Mouse (Mus musculus): ENCODE measurements around the gene Atp5f1. TPM values are rescaled to one million over a fixed set of nuclear protein-coding genes. Genes with fewer than 3 reads are reported as not detected.

Atp5f1 gene
- polyA plus RNA-seq, 1 experiment from 2014 or later: 549 TPM

DNA sequence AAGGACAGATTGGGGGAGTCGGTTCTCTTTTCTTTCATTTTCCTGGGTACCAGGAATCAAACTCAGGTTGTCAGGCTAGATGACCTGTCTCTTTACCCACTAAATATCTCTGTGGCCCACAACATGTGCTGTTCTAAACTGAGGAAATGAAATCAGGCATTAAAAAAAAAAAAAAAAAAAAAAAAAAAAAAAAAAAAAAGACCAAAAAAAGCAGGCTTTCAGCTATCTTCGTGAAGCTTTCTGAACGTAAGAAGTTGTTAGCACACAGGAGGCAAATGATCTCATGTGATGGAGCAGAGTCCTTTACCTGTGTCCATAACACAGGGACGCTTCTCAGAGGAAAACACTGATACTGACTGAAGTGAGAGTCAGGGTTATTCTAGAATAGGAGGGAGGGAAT is 23.8 kb downstream of the Atp5f1 start:
- no peak overlapping the region for H3K9ac ChIP-seq (ENCODE audit: low read length)
- no peak overlapping the region for H3K4me3 ChIP-seq (ENCODE audit: low read depth, low read length)
- H3K27ac ChIP-seq (ENCODE audit: low read depth, low read length): no peak overlapping the region
- no peak for ATAC-seq (ENCODE audit: insufficient read depth, low FRiP score, low TSS enrichment)
- H3K4me1 ChIP-seq (ENCODE audit: control insufficient read depth, insufficient read depth, low read length): no peaks in the 10 kb centered on the region
- DNase-seq (ENCODE audit: low spot score): no peak
- no peaks in the 10 kb centered on the region for H3K9me3 ChIP-seq (ENCODE audit: control insufficient read depth, low read length)
- no peaks in the 10 kb centered on the region; the same call in none of the 2 replicates for H3K36me3 ChIP-seq (ENCODE audit: control insufficient read depth, insufficient read depth, low read length)
- 92% methylated on average over 4 of the region's 4 CpGs for WGBS
- no peak overlapping the region for H3K4me2 ChIP-seq (ENCODE audit: low read depth)
- H3K27me3 ChIP-seq (ENCODE audit: control insufficient read depth, insufficient read depth, low read length): no peaks in the 10 kb centered on the region

DNA sequence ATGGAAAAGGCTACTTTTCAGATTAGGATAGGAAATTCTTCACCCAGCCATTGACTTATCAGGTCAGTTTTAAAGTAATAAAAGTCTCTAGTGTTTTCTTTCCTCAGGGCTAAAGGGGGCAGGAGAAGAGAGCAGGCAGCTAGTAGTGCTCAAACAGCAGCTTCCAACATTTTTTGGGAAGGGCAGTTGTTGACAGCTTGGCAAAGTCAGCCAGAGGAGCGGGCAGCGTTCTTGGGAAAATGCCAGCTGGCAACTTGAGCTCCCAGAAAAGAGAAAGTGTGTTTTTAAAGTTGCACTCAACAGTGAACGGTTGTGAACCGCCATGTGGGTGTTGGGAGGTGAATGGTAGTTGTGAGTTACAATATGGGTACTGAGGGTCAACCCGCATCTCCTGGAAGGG is 24.9 kb downstream of the Atp5f1 start:
- DNase-seq (ENCODE audit: low spot score) (no peak), ATAC-seq (ENCODE audit: insufficient read depth, low FRiP score, low TSS enrichment) (no peak)
- Histone ChIP-seq H3K4me3 (ENCODE audit: low read depth, low read length) (no peak overlapping the region), H3K27me3 (ENCODE audit: control insufficient read depth, insufficient read depth, low read length) (no peaks in the 10 kb centered on the region), H3K9ac (ENCODE audit: low read length) (no peak overlapping the region), H3K4me1 (ENCODE audit: control insufficient read depth, insufficient read depth, low read length) (no peaks in the 10 kb centered on the region), H3K9me3 (ENCODE audit: control insufficient read depth, low read length) (no peaks in the 10 kb centered on the region), H3K36me3 (ENCODE audit: control insufficient read depth, insufficient read depth, low read length) (no peaks in the 10 kb centered on the region; the same call in 1 of the 2 replicates), H3K27ac (ENCODE audit: low read depth, low read length) (no peak overlapping the region), H3K4me2 (ENCODE audit: low read depth) (no peak overlapping the region)
- 92% methylated on average over 5 of the region's 5 CpGs for WGBS

DNA sequence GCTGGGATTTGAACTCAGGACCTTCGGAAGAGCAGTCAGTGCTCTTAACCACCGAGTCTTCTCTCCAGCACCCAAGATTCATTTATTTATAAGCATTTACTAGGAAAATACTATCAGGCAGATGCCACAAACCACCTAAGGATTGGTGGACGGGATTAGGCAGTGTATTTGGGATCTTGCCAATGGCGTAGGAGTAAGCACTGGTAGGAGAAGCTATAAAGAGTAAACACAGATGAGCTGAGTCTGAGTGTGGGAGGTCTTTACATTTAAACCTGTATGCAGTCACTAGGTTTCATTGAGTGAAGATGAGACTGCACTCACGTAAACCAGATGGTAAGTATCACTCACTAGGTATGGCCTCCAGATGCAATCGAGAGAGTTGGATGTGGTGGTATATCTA is 26.0 kb downstream of the Atp5f1 start:
- H3K4me2 ChIP-seq (ENCODE audit: low read depth): no peak overlapping the region
- H3K27me3 ChIP-seq (ENCODE audit: control insufficient read depth, insufficient read depth, low read length): no peaks in the 10 kb centered on the region
- H3K36me3 ChIP-seq (ENCODE audit: control insufficient read depth, insufficient read depth, low read length): no peaks in the 10 kb centered on the region; the same call in 1 of the 2 replicates
- no peak overlapping the region for H3K4me3 ChIP-seq (ENCODE audit: low read depth, low read length)
- WGBS: 91% methylated on average over 6 of the region's 6 CpGs
- no peaks in the 10 kb centered on the region for H3K4me1 ChIP-seq (ENCODE audit: control insufficient read depth, insufficient read depth, low read length)
- no peak overlapping the region for H3K27ac ChIP-seq (ENCODE audit: low read depth, low read length)
- DNase-seq (ENCODE audit: low spot score) (no peak), ATAC-seq (ENCODE audit: insufficient read depth, low FRiP score, low TSS enrichment) (no peak)
- no peak overlapping the region for H3K9ac ChIP-seq (ENCODE audit: low read length)
- H3K9me3 ChIP-seq (ENCODE audit: control insufficient read depth, low read length): no peaks in the 10 kb centered on the region

DNA sequence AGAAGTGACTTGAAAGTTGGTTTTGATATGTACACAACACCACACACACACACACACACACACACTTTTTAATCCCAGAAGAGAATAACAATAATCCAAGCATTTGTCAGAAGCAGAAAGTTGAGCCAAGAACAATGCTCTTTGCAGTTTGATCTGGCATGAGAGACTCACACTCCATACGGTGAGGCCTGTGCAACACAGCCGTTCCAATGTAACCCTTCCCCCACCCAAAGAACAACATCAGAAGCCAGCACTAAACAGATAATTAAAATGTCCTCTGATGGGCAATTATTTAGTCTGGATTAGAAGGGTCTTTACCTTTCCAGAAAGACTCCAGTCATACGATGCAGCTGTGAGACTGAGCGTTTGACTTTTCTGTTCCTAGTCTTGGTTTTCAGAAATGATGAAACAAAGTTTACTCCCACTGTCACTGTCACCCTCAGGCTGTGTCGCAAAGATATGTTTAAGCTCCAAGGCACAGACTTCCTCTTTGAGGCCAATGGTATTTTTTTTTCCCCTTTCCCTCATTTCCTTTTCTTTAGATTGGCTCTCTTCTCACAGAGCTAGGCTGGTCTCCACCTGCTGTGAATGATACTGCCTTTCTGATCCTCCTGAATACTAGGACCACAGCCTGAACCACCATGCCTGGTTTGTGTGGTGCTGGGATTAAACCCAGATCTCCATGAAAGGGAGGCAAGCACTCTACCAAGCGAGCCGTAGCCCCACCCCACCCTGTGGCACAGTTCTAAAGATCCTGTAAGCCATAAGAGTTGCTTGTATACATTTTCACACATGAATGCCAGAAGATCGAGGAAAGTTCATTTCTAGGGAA is 27.4 kb downstream of the Atp5f1 start, which contains the start of gene I830077J02Rik:
TSS of gene I830077J02Rik (minus strand) at position 425 of the 832 bp plus-strand sequence.
- DNase-seq (ENCODE audit: low spot score) (no peak), ATAC-seq (ENCODE audit: insufficient read depth, low FRiP score, low TSS enrichment) (no peak)
- no peak within 1 kb of the TSS for H3K27ac ChIP-seq (ENCODE audit: low read depth, low read length)
- no peak within 1 kb of the TSS for H3K9ac ChIP-seq (ENCODE audit: low read length)
- no peaks in the 10 kb centered on the region for H3K4me1 ChIP-seq (ENCODE audit: control insufficient read depth, insufficient read depth, low read length)
- H3K27me3 ChIP-seq (ENCODE audit: control insufficient read depth, insufficient read depth, low read length): no peaks in the 10 kb centered on the region
- WGBS: 90% methylated on average over 8 of the region's 8 CpGs
- H3K36me3 ChIP-seq (ENCODE audit: control insufficient read depth, insufficient read depth, low read length): no peaks in the 10 kb centered on the region; the same call in 1 of the 2 replicates
- H3K4me3 ChIP-seq (ENCODE audit: low read depth, low read length): no peak within 1 kb of the TSS
- H3K9me3 ChIP-seq (ENCODE audit: control insufficient read depth, low read length): no peaks in the 10 kb centered on the region
- H3K4me2 ChIP-seq (ENCODE audit: low read depth): no peak within 1 kb of the TSS

DNA sequence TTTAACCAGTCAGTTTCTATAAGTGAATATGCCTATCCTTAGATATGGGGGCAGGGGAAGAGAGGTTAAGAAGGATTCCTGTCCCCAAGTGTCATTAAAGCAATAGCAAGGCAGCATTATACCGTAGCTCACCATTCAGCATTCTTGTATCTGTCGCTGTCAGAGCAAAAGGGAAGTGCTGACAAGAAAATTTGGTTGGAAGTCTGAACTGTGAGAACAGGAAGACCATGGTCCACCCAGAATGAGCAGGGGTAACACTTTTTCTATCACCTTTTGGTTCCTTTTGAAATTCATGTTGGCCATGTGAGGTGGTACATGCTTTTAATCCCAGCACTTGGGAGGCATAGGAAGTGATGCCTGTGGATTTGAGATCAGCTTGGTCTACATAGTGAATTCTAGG is 28.8 kb downstream of the Atp5f1 start:
- Histone ChIP-seq H3K27ac (ENCODE audit: low read depth, low read length) (no peak overlapping the region), H3K9me3 (ENCODE audit: control insufficient read depth, low read length) (no peaks in the 10 kb centered on the region), H3K36me3 (ENCODE audit: control insufficient read depth, insufficient read depth, low read length) (no peaks in the 10 kb centered on the region), H3K9ac (ENCODE audit: low read length) (no peak overlapping the region), H3K4me2 (ENCODE audit: low read depth) (no peak overlapping the region), H3K4me3 (ENCODE audit: low read depth, low read length) (no peak overlapping the region), H3K27me3 (ENCODE audit: control insufficient read depth, insufficient read depth, low read length) (no peaks in the 10 kb centered on the region), H3K4me1 (ENCODE audit: control insufficient read depth, insufficient read depth, low read length) (no peaks in the 10 kb centered on the region)
- DNase-seq (ENCODE audit: low spot score): no peak
- no peak for ATAC-seq (ENCODE audit: insufficient read depth, low FRiP score, low TSS enrichment)
- WGBS: 91% methylated on average over 2 of the region's 2 CpGs

DNA sequence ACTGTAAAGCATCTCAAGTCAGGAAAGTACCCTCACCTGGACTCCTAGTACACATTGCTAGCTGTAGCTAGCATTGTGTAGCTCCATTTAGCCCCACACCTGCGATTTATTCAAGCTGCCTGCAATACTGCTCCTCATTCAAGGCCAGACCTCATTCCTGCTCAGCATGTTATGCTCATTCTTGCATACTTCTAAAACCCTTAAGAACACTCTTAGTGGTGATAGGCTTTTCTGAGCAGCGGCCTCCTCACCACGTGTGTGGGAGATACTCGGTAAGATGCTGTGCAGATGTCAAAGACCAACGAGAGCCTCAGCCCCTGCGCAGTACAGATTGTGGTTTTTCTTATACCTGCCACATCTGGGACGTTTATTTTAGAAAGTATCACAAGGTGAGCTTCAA is 30.1 kb downstream of the Atp5f1 start:
- Histone ChIP-seq H3K9ac (ENCODE audit: low read length) (no peak overlapping the region), H3K4me3 (ENCODE audit: low read depth, low read length) (no peak overlapping the region), H3K9me3 (ENCODE audit: control insufficient read depth, low read length) (no peaks in the 10 kb centered on the region), H3K4me1 (ENCODE audit: control insufficient read depth, insufficient read depth, low read length) (no peaks in the 10 kb centered on the region), H3K27me3 (ENCODE audit: control insufficient read depth, insufficient read depth, low read length) (no peaks in the 10 kb centered on the region), H3K36me3 (ENCODE audit: control insufficient read depth, insufficient read depth, low read length) (no peaks in the 10 kb centered on the region), H3K27ac (ENCODE audit: low read depth, low read length) (no peak overlapping the region), H3K4me2 (ENCODE audit: low read depth) (no peak overlapping the region)
- WGBS: 87% methylated on average over 7 of the region's 7 CpGs
- ATAC-seq (ENCODE audit: insufficient read depth, low FRiP score, low TSS enrichment): no peak
- no peak for DNase-seq (ENCODE audit: low spot score)

DNA sequence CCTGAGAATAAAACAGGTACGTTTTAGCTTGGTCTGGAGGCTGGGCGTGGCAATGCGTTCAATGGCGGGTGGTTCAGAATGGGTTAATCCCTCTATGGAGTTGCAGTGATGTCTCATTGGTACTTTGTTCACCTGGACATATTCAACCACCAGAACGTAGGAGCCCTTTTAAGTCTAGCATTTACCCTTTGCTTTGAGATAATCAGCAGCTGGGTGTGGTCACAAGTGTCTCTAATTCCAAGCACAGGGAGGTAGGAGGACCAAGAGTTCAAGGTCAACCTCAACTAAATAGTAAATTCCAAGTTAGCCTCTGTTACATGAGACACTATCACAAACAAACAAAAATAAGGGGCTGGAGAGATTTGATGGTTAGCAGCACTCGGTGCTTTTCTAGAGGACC is 31.1 kb downstream of the Atp5f1 start:
- Histone ChIP-seq H3K4me3 (ENCODE audit: low read depth, low read length) (no peak overlapping the region), H3K36me3 (ENCODE audit: control insufficient read depth, insufficient read depth, low read length) (no peaks in the 10 kb centered on the region), H3K4me1 (ENCODE audit: control insufficient read depth, insufficient read depth, low read length) (no peaks in the 10 kb centered on the region), H3K9ac (ENCODE audit: low read length) (no peak overlapping the region), H3K27ac (ENCODE audit: low read depth, low read length) (no peak overlapping the region), H3K9me3 (ENCODE audit: control insufficient read depth, low read length) (no peaks in the 10 kb centered on the region), H3K4me2 (ENCODE audit: low read depth) (no peak overlapping the region), H3K27me3 (ENCODE audit: control insufficient read depth, insufficient read depth, low read length) (no peaks in the 10 kb centered on the region)
- WGBS: 92% methylated on average over 6 of the region's 6 CpGs
- ATAC-seq (ENCODE audit: insufficient read depth, low FRiP score, low TSS enrichment) (no peak), DNase-seq (ENCODE audit: low spot score) (no peak)

DNA sequence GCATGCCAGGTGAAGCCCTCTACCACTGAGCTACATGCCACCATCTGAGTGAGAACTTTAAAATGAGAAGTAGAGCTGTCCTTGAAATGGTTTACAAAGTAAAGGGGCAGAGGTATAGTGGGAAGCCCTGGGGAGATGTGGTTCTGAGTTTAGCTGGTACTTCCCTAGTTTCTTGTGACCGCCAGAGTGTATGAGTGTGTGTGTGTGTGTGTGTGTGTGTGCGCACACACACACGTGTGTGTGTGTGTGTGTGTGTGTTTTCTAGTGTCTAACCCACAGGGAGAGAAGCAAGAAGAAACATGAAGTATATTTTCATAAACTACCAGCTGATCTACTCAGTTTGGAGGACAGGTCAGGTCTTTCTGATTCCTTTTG is 31.7 kb downstream of the Atp5f1 start:
- Histone ChIP-seq H3K9me3 (ENCODE audit: control insufficient read depth, low read length) (no peaks in the 10 kb centered on the region), H3K36me3 (ENCODE audit: control insufficient read depth, insufficient read depth, low read length) (no peaks in the 10 kb centered on the region), H3K4me2 (ENCODE audit: low read depth) (no peak overlapping the region), H3K4me1 (ENCODE audit: control insufficient read depth, insufficient read depth, low read length) (no peaks in the 10 kb centered on the region), H3K27ac (ENCODE audit: low read depth, low read length) (no peak overlapping the region), H3K9ac (ENCODE audit: low read length) (no peak overlapping the region), H3K4me3 (ENCODE audit: low read depth, low read length) (no peak overlapping the region), H3K27me3 (ENCODE audit: control insufficient read depth, insufficient read depth, low read length) (no peaks in the 10 kb centered on the region)
- DNase-seq (ENCODE audit: low spot score): no peak
- ATAC-seq (ENCODE audit: insufficient read depth, low FRiP score, low TSS enrichment): no peak
- WGBS: 91% methylated on average over 3 of the region's 3 CpGs

DNA sequence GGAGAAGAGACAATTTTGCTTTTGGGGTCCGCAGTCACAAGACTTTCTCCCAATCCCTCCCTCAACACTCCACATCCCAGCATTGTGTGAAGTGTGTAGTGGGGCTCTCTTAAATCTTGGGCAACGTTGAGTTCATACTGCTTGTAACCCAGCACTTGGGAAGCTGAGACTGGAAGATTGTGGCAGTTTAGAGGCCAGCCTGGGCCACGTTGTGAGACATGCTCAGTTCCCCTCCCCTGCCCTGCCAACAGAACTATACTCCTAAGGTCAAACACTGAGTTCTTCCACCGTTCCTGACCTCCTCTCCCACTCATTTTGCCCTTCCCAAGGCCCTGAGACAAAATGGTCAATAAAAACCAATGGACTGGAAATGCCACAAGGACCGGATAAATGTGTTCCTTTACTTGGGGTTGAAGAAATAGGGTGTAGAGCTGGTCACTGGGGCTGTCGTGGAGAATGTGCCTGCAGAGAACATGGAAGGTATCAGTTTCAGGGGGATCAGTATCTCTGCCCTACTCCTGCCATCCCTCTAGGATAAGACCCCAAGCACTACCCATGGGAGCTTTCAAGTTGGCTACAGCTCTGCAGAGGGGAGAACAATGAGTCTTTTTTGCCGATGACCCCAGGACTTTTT is 32.2 kb downstream of the Atp5f1 start:
- Histone ChIP-seq H3K9ac (ENCODE audit: low read length) (no peak overlapping the region), H3K4me2 (ENCODE audit: low read depth) (no peak overlapping the region), H3K27ac (ENCODE audit: low read depth, low read length) (no peak overlapping the region), H3K27me3 (ENCODE audit: control insufficient read depth, insufficient read depth, low read length) (no peaks in the 10 kb centered on the region), H3K9me3 (ENCODE audit: control insufficient read depth, low read length) (no peaks in the 10 kb centered on the region), H3K36me3 (ENCODE audit: control insufficient read depth, insufficient read depth, low read length) (no peaks in the 10 kb centered on the region), H3K4me3 (ENCODE audit: low read depth, low read length) (no peak overlapping the region), H3K4me1 (ENCODE audit: control insufficient read depth, insufficient read depth, low read length) (no peaks in the 10 kb centered on the region)
- DNase-seq (ENCODE audit: low spot score) (no peak), ATAC-seq (ENCODE audit: insufficient read depth, low FRiP score, low TSS enrichment) (no peak)
- 67% methylated on average over 7 of the region's 7 CpGs for WGBS
